Mouse (Mus musculus) limb, embryonic 14.5 days (tissue): ENCODE data around the gene Pard3b. TPM values are rescaled to one million over a fixed set of nuclear protein-coding genes. Genes with fewer than 3 reads are reported as not detected.

ENCODE experiments used
- ATAC-seq: fragments of 200-750 bp; cut with Nextera tagmentation; 2 replicates; pipeline ENCODE4 v1.8.0; 2017; ENCODE audit warnings: low read depth, moderate number of reproducible peaks, moderate TSS enrichment; ENCODE audit not compliant: low FRiP score
- DNase-seq: peaks from one replicate; pipeline ENCODE4 v3.0.0-alpha.2; 2015; ENCODE audit warnings: low spot score
- H3K27ac ChIP-seq: fragments of 300-500 bp; sonication (generic); replicated peaks from 2 replicates; pipeline ENCODE4 v1.5.1; 2014; ENCODE audit warnings: low read depth, mild to moderate bottlenecking, low read length, moderate library complexity, mixed read lengths
- H3K27me3 ChIP-seq: fragments of 300-500 bp; sonication (generic); 2 replicates; pipeline ENCODE4 v1.6.1; 2014; ENCODE audit warnings: low read length, mixed read lengths; ENCODE audit not compliant: control insufficient read depth, insufficient read depth
- H3K36me3 ChIP-seq: fragments of 300-500 bp; sonication (generic); 2 replicates; pipeline ENCODE4 v1.6.1; 2014; ENCODE audit warnings: mild to moderate bottlenecking, low read length, moderate library complexity, mixed read lengths; ENCODE audit not compliant: control insufficient read depth, insufficient read depth
- H3K4me1 ChIP-seq: fragments of 300-500 bp; sonication (generic); 2 replicates; pipeline ENCODE4 v1.6.1; 2014; ENCODE audit warnings: antibody characterized with exemption, low read length, mixed read lengths; ENCODE audit not compliant: control insufficient read depth, insufficient read depth
- H3K4me2 ChIP-seq: fragments of 300-500 bp; sonication (generic); replicated peaks from 2 replicates; pipeline ENCODE4 v1.6.1; 2014; ENCODE audit warnings: low read depth, mild to moderate bottlenecking, low read length, moderate library complexity; ENCODE audit not compliant: severe bottlenecking
- H3K4me3 ChIP-seq: fragments of 300-500 bp; sonication (generic); replicated peaks from 2 replicates; pipeline ENCODE4 v1.5.1; 2014; ENCODE audit warnings: low read length
- H3K9ac ChIP-seq: fragments of 300-500 bp; sonication (generic); 2 replicates; pipeline ENCODE4 v1.6.1; 2014; ENCODE audit warnings: mild to moderate bottlenecking, low read depth, low read length, moderate library complexity; ENCODE audit not compliant: severe bottlenecking
- H3K9me3 ChIP-seq: fragments of 300-500 bp; sonication (generic); 2 replicates; pipeline ENCODE4 v1.6.1; 2016; ENCODE audit warnings: low read length; ENCODE audit not compliant: control insufficient read depth
- POLR2A ChIP-seq: fragments of 200-500 bp; IDR thresholded peaks from 2 replicates; pipeline ENCODE4 v1.8.0; 2012; ENCODE audit warnings: inconsistent platforms, mild to moderate bottlenecking, moderate library complexity, borderline replicate concordance; ENCODE audit not compliant: insufficient read depth, insufficient read length; ENCODE audit errors: extremely low read depth
- WGBS: fragments of 180-500 bp; shearing (Covaris S2); extraction: QIAGEN DNeasy Blood & Tissue Kit; methylation state at CpG from one replicate; pipeline ENCODE4 v1.1.7; 2014; 5-methylcytosine and 5-hydroxymethylcytosine counted together
- polyA plus RNA-seq, 2 experiments: library from polyadenylated mRNA; depleted of rRNA in 1 of 2; stranded (reverse) in 1 of 2; unstranded in 1 of 2; fragments of >200 nt; fragmentation: Nextera tagmentation in 1 of 2; extraction: Ambion mirVana in 1 of 2; gene quantifications; 2 replicates each; pipeline versions ENCODE4 v1.2.1 to v1.2.3; 2012 to 2014

Gene Pard3b
- polyA plus RNA-seq, 2 experiments: 5.3 to 21.0 TPM

DNA sequence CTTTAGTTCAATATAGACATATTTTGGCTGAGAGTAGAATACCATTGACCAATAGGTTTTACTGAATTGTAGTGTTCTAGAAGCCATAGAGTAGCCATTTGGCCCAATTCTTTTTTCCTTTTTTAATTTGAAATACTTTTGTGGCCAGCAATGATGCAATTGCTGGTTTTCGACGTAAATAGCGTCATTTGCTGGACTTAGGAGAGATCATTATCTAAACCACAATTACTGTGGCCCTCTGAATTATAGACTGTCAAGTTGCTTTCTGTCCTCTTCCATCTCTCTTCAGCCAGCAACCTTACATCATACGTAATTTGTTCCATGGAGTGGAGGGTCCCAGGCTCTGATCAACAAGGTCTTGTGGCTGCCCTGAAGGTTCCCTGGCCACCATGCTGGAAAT, 1000.8 kb downstream of the Pard3b start:
- no peak overlapping the region for H3K9ac ChIP-seq
- ATAC-seq (no peak), DNase-seq (no peak)
- H3K4me1 ChIP-seq: peaks cover 3% of the 10 kb centered on the region; the same call in 1 of the 2 replicates
- H3K9me3 ChIP-seq: no peaks in the 10 kb centered on the region
- TF ChIP-seq POLR2A: no peak
- no peaks in the 10 kb centered on the region for H3K27me3 ChIP-seq
- H3K36me3 ChIP-seq: no peaks in the 10 kb centered on the region
- H3K4me2 ChIP-seq: no peak overlapping the region
- no peak overlapping the region for H3K4me3 ChIP-seq
- 76% methylated on average over 4 of the region's 4 CpGs for WGBS
- no peak overlapping the region for H3K27ac ChIP-seq

DNA sequence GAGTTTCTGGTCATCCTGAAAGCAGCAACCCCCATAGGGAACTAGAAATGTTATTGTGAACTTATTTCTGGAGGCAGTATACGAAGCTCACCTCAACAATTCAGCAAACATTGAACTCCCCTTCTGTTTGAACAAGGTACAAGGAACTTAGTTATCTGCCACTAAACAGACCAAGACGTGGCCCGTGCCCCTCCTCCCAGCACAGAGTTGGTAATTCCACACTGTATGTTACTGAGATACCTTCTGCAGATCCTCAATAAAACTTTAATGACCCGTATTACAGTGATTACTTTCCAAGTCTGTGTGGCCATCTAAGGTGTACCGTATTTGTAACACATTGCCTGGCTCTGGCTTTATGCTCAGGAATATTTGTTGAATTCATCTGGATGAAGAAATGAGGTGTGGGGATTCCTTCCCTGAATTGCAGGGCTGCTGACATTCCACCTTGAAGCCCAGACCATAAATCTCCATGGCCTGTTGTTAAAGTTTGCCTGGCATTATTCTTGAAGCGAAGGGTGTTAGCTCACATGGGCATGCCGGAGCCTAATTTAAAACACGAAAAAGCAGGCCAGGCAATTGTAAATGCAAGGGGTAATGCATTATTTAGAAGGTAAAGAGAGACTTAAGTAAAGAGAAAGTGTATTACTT, 1006.1 kb downstream of the Pard3b start:
- no peak for DNase-seq
- ATAC-seq: no peak
- Histone ChIP-seq H3K4me3 (no peak overlapping the region), H3K4me1 (peaks cover 15% of the 10 kb centered on the region), H3K27me3 (no peaks in the 10 kb centered on the region), H3K9ac (no peak overlapping the region), H3K4me2 (no peak overlapping the region), H3K36me3 (no peaks in the 10 kb centered on the region), H3K27ac (no peak overlapping the region), H3K9me3 (no peaks in the 10 kb centered on the region)
- TF ChIP-seq POLR2A: no peak
- WGBS: 22% methylated on average over 8 of the region's 8 CpGs

DNA sequence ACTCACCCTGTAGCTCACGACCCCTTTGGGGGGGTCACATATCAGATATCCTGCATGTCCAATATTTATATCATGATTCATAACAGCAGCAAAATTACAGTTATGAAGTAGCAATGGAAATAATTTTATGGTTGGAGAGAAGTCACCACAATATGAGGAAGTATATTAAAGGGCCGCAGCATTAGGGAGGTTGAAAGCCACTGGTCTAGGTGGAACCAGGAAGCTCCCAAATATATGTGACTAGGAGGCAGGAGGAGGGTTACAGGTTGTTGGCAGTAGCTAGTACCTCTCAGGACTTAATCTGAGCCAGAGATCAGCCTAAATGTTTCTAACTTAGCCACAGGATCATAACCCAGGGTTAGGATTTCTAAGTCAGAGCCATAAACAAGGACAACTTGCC, 1008.2 kb downstream of the Pard3b start:
- no peak overlapping the region for H3K27ac ChIP-seq
- H3K9me3 ChIP-seq: no peaks in the 10 kb centered on the region
- no peak overlapping the region for H3K4me2 ChIP-seq
- ATAC-seq (no peak), DNase-seq (no peak)
- H3K4me1 ChIP-seq: peaks cover 15% of the 10 kb centered on the region
- no peak overlapping the region for H3K9ac ChIP-seq
- H3K4me3 ChIP-seq: no peak overlapping the region
- no peaks in the 10 kb centered on the region for H3K27me3 ChIP-seq
- no peak for TF ChIP-seq POLR2A
- no peaks in the 10 kb centered on the region for H3K36me3 ChIP-seq
- WGBS: 83% methylated on average over 2 of the region's 2 CpGs

DNA sequence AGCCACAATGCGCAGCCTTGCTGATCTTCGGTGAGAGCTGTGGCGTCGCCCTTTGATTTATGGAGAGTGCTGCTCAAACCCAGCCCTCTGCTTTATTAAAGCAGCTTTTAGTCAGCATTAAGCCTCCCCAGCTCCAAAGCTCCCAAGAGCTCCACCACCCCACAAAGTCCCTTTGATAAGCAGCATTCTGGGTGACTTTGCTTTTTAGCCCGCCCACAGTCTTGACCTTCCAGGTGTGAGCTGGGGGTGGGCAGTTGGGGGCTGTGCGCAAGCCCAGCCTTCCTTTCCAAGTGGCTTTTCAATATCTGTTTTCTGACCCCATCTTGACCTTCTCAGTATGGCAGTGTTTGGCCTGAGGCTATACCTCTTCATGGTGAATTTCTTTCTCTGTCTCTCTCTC, 1009.5 kb downstream of the Pard3b start:
- H3K9me3 ChIP-seq: no peaks in the 10 kb centered on the region
- H3K4me3 ChIP-seq: no peak overlapping the region
- H3K4me2 ChIP-seq: peak overlapping the region; percentile 14; the same call in 1 of the 2 replicates
- no peaks in the 10 kb centered on the region for H3K27me3 ChIP-seq
- 23% methylated on average over 6 of the region's 6 CpGs for WGBS
- no peak for DNase-seq
- no peak overlapping the region for H3K9ac ChIP-seq
- H3K4me1 ChIP-seq: peaks cover 15% of the 10 kb centered on the region
- no peaks in the 10 kb centered on the region for H3K36me3 ChIP-seq
- no peak overlapping the region for H3K27ac ChIP-seq
- no peak for TF ChIP-seq POLR2A
- ATAC-seq: no peak

DNA sequence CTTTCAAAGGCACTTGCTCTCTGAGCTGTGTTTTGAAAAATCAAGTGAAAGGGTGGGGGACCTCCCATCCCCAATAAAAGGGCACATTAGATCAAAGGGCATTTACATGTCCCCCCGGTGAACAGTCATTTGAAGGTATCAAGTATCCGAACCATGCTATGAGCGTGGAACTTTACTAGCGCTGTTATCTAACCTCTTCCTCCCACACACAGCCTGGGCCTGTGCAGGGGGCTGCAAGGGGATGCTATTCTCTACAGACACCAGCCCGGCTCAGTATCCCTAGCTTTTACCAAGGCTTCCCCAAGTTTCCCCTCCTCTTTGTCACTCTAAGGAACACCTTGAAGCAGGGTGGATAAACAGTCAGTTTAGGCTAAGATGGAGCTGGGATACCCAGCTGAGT, 1010.0 kb downstream of the Pard3b start:
- TF ChIP-seq POLR2A: no peak
- 27% methylated on average over 5 of the region's 5 CpGs for WGBS
- Histone ChIP-seq H3K27me3 (no peaks in the 10 kb centered on the region), H3K4me1 (peaks cover 15% of the 10 kb centered on the region), H3K9ac (no peak overlapping the region), H3K4me3 (no peak overlapping the region), H3K4me2 (no peak overlapping the region), H3K9me3 (no peaks in the 10 kb centered on the region), H3K27ac (no peak overlapping the region), H3K36me3 (no peaks in the 10 kb centered on the region)
- no peak for DNase-seq
- ATAC-seq: no peak
